Mouse (Mus musculus) 3134 (cell line): ENCODE results near the gene Sycp2.
"Not testable (repeated sequence)": the region's sequence is repeated elsewhere in the genome, so short reads cannot be mapped to it uniquely, and the experiment has no call there.

Experiments used
- DNase-seq: peaks from one replicate; pipeline ENCODE4 v3.0.0-alpha.2; 2011; ENCODE audit warnings: low spot score; ENCODE audit not compliant: insufficient read length; ENCODE audit errors: extremely low read depth

Gene Sycp2

DNA sequence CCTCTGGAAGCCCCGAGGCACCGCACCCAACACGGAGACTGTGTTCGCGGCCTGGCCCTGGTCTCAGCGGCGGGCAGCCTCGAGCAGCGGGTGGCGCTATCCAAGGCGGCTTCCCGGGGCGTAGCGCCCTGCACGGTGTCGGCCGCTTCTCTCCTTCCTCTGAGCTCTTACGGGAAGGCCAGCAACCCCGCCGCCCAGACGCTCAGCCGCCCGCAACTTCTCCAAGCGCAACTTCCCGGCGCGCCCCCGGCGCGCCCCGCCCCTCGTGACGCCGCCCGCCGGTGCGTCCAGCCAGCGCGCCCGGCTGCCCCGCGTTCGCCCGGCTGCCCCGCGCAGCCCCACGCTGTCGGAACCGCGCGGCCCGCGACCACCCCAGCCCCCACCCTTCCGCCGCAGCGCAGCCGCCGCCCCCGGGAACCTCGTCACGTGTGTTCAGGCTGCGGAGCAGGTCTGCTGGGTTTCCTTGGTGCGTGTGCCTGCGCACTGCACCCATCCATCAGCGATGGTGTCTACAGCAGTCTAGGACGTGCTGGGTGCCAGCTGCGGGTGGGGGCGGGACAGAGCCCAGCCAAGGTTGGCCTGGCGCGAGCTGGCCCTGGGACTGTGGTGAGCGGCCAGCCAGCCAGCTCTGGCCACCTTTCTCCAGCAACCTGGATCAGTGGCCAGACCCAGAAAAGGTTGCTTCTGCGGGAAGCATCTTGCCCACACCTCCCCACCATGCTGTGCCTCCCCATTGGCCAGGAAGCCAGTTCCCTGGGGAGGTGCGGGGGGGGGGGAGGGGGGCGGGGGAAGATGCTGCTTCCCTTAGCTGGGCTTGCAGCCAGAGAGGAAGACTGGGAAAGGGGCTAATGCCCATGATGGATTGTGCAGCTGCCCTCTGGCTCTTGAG lies 7.0 kb upstream of the Sycp2 start, which contains the start of the genes Ppp1r3d and Fam217b:
Ppp1r3d (minus strand) TSS at position 212 of the 889 bp plus-strand sequence.
Fam217b (plus strand) TSS at position 264 of the 889 bp plus-strand sequence.
- DNase-seq: no peak

DNA sequence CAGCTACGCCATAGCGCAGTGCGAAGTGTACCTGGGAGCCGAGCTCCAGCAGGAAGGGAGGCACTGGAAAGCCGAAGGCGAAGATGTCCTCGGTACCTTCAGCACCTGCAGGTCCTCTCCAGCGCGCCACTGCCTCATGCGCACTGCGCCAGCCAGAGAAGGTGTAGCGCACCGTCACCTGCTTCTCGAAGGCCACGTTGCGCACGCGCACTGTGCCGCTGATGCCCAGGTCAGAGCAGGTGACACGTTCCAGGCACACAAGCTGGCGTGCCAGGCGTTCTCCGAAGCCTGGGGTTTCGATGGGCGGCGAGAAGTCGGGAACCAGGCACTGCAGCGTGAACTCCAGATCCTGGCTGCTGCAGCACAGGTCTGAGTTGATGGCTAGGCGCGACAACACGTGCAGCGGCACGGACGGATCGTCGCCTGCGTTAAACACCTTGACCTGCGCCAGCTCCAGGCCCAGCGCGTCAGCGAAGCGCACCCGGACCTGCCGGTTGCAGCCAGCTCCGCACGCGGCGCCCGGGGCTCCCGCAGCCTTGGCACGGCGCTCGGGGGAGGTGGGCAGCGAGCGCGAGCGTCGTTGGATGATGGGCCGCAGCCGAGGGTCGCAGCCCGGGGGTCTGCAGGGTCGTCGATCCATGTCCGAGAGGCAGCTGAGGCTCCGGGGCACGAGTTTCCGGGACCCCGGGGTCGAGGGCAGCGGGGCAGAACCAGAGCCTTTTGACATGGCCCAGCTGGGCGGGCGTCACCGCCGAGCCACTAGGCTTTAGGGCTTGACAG lies 6.2 kb upstream of the Sycp2 start:
- DNase-seq: no peak

DNA sequence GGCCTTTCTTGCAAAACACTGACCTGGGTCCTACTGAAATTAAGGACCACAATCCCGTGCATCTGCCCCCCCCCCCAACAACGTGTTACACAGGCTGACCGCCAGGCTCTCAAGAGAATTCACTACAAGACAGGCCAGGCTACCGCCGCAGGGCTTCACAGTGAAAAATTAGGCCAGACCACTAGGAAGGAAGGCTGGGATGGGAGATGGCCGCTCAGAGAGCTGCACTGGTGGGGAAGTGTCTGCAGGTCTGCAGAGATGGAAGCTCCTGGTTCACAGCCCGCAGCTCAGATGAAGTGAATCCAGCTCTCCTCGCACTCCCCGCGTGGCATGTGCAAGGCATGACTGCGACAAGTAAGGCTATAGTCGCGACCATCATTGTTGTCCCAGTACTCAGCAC lies 5.6 kb upstream of the Sycp2 start:
- DNase-seq: no peak

DNA sequence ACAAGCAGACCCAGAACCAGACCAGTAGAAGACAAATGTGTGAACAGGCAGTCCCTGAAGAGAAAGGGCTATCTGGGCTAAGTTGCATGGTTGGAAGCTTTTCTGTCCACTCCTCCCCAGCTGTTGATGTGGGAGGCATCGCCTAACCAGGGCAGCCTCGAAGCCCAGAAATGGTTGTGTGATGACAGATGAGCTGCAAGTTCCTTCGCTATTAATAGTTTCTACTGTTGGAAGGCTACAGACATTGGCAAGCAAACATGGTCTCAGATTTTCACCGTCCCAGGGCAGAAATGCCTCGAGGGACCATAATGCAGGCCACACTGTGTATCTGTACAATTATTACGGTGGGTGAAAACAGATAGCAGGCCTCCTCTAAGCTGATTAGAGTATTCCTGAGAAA lies 5.1 kb upstream of the Sycp2 start:
- DNase-seq: no peak

DNA sequence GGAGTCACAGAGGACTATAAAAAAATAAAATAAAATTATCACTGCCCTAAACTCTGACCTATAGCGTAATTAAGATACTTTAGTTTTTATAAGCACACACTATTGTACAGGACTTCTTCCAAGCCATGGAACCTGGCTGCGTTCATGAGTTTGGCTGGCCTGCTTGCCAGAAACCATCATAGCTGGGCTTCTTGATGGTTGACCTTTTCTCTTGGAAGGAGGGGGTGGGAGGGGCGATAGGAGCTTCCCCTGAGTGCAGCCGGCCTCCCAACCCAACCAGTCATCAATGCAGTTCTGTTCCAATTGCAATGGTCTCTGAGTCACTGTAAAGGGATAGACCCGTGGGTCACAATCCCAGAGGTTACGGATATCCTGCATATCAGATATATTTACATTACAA lies 2.8 kb upstream of the Sycp2 start:
- DNase-seq: no peak

DNA sequence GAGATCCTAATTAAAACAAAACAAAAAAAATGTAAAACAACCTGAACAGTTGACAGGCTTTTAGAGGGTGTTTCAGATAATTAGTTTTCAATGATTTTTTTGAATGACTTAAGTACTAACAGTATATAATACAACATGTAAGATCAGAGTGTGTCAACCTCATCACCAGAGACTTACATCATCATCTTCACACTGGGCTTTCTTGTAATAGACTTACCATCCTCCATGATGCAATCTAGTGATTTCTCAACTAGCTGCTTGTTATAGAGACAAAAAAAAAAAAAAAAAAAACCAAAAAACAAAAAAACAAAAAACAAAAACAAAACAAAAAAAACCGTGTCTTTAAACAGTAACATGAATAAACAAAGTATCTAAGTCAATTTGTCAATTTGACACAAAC lies 1.5 kb upstream of the Sycp2 start:
- DNase-seq: no peak

DNA sequence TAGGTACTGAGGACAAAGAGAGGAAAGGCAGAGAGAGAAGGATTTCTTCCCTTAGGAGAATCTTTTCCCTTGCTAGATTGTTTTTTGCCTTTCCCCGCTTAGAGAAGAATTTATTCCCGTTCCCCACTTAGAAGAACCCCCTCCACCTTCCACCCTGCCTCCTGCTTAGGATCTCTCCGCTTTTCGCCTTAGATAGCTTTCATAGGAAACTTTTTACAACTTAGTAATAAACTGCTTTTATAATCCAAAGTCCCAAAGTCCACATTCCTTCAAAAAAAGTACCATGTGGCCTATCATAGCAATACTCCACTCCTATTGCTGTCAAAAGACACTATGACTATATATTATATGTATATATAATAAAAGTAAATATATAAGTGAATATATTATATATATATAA lies 64.9 kb downstream of the Sycp2 start:
- DNase-seq: no peak

DNA sequence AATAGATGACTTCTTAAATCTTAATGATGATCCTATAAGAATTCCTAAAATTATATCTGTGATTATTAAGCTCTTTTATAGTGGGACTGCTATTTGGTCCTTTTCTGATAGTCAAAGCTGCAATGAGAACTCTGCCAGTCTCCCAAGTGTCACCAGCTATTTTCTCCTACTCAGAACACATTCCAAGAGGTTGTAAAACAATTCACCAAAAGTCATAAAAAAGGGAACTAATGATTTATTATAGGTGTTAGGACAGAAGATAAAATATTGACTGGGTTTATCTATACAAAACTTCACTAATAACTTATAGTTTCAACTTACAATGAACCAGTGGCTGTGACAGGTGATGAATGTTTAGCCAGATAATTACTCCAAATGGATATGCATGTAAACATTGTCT lies 65.4 kb downstream of the Sycp2 start:
- DNase-seq: not testable (repeated sequence)

DNA sequence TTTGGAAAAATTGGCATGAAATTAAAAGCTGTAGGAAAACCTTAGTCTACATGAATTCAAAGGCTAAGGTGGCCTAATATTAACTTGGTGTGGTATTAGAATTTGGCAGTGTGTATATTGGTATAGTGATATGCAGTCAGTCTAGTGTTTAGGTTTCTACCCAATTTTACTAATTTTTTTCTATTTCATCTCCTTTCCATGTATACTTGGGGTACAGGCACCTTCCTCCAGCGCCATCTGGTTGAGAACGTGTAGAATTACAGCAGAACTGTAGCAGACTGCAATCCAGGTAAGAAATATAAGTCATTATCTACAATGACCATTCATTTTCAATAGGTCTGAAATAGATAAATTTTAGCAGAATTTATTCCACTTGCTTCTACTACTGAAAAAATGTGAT lies 68.4 kb downstream of the Sycp2 start:
- no peak for DNase-seq

DNA sequence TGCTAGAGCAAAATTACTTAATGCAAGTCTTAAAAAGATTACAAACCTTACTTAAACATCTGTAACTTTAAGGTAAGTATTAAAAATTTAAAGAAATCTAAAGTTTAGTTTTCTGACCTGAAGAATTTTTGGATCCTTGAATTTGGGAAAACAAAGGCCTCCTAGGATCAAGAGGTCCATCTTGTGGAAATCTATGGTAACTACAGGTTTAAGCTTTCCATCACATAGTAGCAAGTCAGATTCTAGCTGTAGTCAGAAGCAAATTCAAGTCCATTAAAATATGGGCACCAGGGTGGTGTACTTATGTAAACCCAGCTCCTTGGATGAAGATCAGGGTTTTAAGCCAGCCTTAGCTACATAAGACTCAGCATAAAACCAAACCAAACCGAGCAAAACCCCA lies 69.6 kb downstream of the Sycp2 start:
- no peak for DNase-seq

DNA sequence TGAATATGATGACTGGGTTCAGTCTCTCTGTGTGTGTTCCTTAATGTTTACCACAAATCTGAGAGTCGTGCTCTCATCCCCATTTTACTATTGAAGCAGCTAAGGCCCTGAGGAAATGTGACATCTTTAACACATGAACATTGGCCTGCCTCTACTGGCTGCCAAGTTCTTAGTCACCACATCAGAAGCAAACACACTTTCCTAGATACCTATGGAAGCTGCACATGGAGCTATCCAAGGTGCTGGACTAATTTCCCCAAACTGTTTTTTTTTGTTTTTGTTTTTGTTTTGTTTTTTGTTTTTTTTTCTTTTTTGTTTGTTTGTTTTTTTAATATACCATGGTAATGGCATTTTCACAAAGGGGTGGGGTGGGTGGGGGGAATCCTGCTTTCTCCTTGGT lies 77.5 kb downstream of the Sycp2 start:
- no peak for DNase-seq

DNA sequence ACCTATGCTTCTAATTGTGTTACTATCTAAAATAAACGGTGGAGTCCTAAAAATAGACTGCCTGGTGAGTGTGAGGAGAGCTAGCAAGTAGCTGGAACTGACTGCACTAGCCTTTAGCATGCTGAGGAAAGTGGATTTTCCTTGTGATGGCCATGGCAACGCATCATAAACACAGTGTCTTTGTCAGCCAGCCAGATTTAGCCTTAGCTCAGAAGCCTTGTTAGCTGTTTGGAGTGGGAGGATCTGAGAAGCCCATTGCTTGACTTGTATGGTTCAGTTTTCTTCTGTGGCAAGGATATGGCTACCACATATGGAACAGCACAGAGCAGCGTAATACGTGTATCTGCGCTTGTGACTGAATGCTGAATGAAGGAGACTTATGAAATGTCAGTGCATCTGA lies 77.9 kb downstream of the Sycp2 start:
- DNase-seq: no peak

DNA sequence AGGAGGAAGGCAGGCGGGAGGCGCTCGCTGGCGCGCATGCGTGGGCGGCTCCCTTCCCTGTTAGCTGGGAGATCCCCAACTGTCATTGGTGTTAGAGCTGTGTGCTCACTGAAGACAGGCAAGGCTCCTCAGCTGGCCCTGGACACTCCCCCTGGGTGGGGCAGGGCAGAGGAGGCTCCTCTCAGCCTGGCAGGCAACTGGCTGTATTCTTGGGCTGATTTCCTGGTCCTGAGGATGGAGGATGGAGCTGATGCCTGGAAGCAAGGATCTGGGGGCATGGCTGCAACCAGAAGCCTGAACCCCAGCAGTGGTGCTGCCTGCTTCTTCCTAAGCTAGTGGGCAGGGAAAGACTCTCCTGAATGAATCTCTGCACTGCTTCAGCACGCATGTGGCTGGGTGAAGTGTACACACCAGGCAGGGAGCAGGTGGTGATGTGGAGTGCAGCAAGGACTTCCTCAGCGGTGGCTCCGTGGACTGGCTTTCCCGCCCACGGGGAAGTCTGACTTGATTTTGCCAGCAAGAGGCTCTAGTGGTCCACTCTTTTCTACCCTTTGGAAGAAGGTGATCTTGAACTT lies 79.9 kb downstream of the Sycp2 start:
- DNase-seq: no peak

DNA sequence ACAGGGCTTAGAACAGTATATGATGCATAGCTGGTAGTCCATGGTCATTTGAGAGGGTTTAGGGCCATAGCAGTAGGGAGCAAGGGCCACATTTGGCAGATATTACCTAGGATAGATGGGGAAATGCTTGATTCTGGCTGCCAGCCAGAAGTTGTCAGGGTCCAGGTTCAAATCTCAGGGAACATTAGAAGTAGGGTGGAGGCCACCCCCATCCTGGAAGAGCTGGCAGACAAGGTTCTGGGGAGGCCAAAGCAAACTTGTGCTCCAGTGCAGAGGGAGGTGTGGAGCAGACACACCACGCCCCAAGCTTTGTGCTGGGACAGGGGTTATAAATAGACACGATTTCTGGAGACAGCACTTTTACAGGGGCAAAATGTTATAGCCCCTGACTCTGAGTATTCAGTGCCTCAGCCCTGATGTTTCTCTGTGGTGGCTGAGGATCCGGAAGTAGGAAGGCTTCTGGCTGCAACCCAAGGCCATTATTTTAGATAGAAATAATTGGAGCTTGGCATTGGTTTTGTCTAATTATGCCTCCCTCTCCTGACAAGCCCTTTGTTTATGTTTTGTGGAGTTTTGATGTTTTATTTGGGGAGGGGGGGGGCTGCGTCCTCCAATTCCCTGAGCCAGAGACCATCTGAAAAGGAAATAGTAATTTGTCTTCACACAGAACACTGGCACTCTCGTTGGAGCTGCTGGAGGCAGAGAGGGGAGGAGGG lies 80.6 kb downstream of the Sycp2 start:
- DNase-seq: no peak

DNA sequence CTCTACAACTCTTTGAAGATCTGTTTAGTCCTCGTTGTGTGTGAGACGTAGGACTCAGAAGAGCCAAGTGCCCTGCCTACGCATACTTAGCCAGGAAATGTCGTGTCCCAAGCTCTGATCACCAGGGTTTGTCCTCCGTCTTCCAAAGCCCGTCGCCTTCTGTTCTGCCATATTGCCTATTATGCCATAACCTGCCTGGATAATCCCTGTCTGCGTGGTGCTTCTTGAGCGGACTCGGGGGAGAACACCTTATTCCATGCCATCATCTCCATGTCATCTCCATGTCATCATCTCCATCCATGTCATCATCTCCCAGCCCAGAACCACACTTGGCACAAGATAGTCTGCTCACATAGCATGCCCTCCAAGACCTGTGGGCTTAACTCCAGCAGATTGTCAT lies 81.4 kb downstream of the Sycp2 start:
- no peak for DNase-seq

DNA sequence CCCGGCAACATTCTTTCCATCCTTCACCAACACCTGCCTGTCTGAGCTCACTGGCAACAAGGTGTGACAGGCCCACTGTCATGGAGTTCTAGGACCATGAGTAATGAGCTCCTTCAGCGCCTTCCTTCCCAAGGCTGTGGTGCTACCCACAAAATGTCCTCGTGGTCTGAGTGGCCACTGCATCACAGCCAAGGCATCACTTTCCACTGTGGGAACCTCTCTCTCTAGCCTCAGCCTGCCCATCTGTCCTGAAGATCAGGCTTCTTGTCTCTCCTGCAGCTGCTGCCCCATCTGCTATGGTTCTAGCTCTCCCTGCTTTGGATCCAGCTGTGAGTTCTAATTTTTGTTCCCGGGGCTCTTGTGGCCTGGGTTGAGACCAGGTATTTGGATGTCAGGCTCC lies 82.7 kb downstream of the Sycp2 start:
- DNase-seq: no peak

DNA sequence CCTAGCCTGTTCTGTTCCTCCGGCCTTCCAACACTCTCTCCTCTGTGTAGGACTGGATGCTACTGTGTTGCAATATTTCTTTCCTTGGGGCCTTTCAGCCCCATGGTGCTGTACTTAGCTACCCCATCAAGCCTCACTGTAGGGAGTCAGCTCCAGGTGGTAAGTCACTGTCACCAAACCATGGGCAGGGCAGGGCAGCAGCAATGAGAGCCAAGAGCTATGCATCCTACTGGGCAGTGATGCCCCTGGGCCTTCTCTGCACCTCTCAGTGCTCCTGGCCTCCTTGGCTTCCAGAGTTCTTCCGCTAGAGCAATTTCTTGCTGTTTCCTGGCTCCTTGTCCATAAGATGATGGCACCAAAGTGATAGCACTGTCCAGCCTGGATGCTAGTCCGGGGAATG lies 83.1 kb downstream of the Sycp2 start:
- no peak for DNase-seq

DNA sequence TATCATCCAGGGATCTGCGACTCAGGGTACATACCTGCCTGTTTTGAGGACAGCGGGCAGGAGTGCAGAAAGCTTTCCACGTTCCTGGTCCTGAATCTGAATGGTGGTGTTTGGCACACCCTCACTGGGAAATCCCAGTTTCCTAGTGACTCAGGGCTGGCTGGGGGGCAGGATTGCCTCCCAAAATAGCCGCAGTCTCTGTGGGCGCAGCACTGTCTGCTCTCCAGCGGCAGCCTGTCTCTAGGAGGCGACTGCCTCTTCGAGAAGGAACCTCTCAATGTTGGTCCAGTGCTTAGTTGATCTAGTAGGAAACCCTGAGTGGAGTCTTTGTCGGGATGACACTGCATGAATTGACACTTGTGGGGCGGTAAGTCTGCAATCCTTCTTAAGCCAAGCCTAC lies 86.2 kb downstream of the Sycp2 start:
- no peak for DNase-seq

DNA sequence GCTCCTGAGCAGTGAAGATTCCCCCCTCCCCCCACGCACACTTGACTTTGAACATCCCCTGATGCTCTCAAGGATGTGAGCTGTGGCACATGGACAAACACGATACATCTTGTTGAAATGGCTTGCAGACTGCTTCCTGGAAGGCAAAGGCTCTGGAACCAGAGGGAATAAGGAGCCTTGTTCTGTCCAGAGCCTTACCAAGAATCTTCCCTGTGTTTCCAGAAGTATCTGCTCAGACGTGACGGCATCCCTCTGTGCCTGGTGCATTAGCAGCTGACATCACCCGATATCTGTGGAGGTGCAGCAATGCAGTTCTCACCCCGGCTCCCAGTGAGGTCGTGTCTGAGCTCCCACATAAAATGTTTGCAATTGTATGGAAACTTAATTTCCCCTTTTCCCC lies 87.7 kb downstream of the Sycp2 start:
- DNase-seq: no peak

DNA sequence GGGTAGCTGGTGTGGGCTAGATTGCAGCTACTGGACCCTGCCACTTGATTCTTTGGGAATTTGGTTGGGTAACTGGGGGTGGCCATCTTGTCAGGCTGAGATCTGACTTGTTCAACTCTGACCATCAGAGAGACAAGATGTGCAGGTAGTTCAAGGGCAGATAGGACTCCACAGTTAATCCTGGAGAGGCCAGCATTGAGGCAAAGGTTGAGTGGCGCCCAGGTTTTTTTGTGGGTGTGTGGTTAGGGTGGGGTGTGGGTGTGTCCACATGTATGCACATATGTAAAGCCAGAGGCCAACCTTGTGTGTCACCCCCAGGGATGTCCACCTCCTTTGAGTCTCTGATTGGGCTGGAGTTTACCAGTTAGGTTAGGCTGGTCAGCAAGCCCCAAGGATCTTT lies 91.2 kb downstream of the Sycp2 start:
- no peak for DNase-seq

DNA sequence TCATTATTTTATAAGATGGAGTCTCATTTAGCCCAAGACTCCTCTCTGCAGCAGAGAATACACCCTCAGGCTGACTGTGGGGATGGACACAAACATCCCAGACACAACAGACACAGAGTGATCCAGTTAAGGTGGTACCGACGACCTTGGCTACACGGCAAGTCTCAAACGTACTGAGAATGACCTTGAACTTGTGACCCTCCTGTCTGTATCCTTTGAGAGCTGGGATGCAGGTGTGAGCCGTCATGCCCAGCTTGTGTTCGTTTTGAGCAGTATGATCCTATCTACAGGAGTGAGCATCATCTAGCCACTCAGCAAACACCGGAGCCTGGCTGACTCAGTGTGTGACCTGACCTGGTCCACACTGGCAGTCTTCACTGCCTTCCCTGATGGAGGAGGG lies 93.9 kb downstream of the Sycp2 start:
- DNase-seq: no peak
